Mouse (Mus musculus): ENCODE results near the gene Sms. TPM values are rescaled to one million over a fixed set of nuclear protein-coding genes. Genes with fewer than 3 reads are reported as not detected.

The Sms gene
- 27.6 and 28.8 TPM in 2 replicates for polyA plus RNA-seq (2015; fragmentation: Nextera tagmentation; extraction: Ambion mirVana)

DNA sequence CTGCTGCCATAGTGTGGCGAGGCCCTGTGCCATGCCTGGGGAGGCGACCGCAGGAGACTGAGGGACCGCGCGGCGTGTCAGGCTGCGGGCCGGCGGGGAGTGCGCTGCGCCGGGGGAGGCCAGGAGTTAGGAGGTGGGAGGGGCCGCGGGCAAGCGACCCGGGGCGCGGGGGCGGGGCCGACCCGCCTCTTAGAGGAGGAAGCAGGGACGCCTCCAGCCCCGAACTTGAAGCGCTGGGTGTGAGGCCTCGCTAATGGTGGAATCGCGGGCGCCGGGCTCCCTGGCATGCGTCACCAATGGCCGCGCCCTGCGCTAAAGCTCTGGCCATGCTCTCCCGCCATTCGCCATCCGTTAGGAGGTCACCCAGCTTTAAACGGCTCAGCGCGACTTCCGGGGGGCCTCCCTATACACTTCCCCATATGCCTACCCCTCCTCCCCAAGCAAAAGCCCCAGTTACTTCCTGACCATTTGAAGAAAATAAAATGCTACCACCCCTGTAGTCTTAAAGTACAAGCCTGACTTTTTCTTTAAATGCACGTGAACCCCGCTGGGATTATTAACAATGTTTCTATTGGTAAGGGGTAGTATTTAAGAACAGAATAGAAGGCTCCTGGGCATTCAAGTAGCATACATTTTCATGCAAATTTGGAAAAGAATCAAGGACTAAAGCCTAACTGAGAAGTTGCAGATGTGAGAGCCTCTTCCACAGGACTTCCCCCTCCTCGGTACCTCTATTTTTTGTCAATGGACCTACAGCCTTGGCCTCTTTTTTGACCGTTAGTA is at the start of gene Sms:
TSS of gene Sms (minus strand) at position 344 of the 783 bp plus-strand sequence.
- TF ChIP-seq CTCF (IDR thresholded peaks at IDR 0.05; ENCODE audit: low read depth), result no peak
- peak; percentile 83 for ATAC-seq
- H3K36me3 ChIP-seq (ENCODE audit: control insufficient read depth, insufficient read depth), result no peaks in the 10 kb centered on the region
- 19% methylated on average over 26 of the region's 45 CpGs for WGBS
- H3K4me1 ChIP-seq (replicated peaks; ENCODE audit: control insufficient read depth, insufficient read depth, low read length), result 0 out of 2 replicates have a peak, but pooled peaks cover 3% of the 10 kb centered on the region
- H3K27me3 ChIP-seq (replicated peaks; ENCODE audit: control insufficient read depth, insufficient read depth, low read length), result no peaks in the 10 kb centered on the region
- peak within 1 kb of the TSS; percentile 57 for H3K4me3 ChIP-seq (ENCODE audit: low read depth, low read length)
- H3K9ac ChIP-seq (ENCODE audit: low read depth, low read length), result peak within 1 kb of the TSS; percentile 46
- H3K4me2 ChIP-seq (replicated peaks; ENCODE audit: low read depth), result peak within 1 kb of the TSS; percentile 78
- H3K27ac ChIP-seq (ENCODE audit: low read depth, low read length), result peak within 1 kb of the TSS; percentile 21
- H3K9me3 ChIP-seq (ENCODE audit: control insufficient read depth), result no peaks in the 10 kb centered on the region

DNA sequence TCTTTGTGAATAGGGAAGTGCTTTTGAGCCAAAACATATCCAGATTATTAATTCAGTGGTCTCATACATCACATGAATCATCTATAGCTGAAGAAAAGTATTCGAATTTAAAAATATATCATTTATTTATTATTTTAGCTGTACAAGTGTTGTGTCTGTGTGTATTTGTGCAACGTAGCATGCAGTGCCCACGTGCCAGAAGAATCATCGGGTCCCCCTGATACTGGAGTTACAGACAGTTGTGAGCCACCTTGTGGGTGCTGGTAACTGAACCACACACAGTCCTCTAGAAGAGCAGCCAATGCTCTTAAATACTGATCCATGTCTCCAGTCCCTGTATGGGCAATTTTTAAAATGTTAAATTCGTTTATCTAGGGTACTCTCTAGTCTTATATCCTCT is 14.3 kb upstream of the Sms start:
- 55% methylated on average over 5 of the region's 5 CpGs for WGBS

GRCm38 (mm10) chrX:157504506-157504905 is 12.4 kb upstream of the Sms start:
- no peak for ATAC-seq
- Histone ChIP-seq H3K4me1 (replicated peaks; ENCODE audit: control insufficient read depth, insufficient read depth, low read length) (no peaks in the 10 kb centered on the region), H3K4me3 (ENCODE audit: low read depth, low read length) (no peak overlapping the region), H3K27me3 (replicated peaks; ENCODE audit: control insufficient read depth, insufficient read depth, low read length) (no peaks in the 10 kb centered on the region), H3K36me3 (ENCODE audit: control insufficient read depth, insufficient read depth) (no peaks in the 10 kb centered on the region), H3K9ac (ENCODE audit: low read depth, low read length) (no peak overlapping the region), H3K27ac (ENCODE audit: low read depth, low read length) (no peak overlapping the region), H3K4me2 (replicated peaks; ENCODE audit: low read depth) (no peak overlapping the region), H3K9me3 (ENCODE audit: control insufficient read depth) (no peaks in the 10 kb centered on the region)
- WGBS, result 44% methylated on average over 1 of the region's 1 CpGs
- TF ChIP-seq CTCF (IDR thresholded peaks at IDR 0.05; ENCODE audit: low read depth), result no peak

More for the DNA sequence above, 14.3 kb upstream of the Sms start:
- H3K4me2 ChIP-seq (replicated peaks; ENCODE audit: low read depth), result no peak overlapping the region
- H3K27me3 ChIP-seq (replicated peaks; ENCODE audit: control insufficient read depth, insufficient read depth, low read length), result no peaks in the 10 kb centered on the region
- no peak for TF ChIP-seq CTCF (IDR thresholded peaks at IDR 0.05; ENCODE audit: low read depth)
- H3K4me1 ChIP-seq (replicated peaks; ENCODE audit: control insufficient read depth, insufficient read depth, low read length), result no peaks in the 10 kb centered on the region
- H3K9ac ChIP-seq (ENCODE audit: low read depth, low read length), result no peak overlapping the region
- H3K36me3 ChIP-seq (ENCODE audit: control insufficient read depth, insufficient read depth), result no peaks in the 10 kb centered on the region
- H3K27ac ChIP-seq (ENCODE audit: low read depth, low read length), result no peak overlapping the region
- no peak for ATAC-seq
- H3K9me3 ChIP-seq (ENCODE audit: control insufficient read depth), result no peaks in the 10 kb centered on the region
- no peak overlapping the region for H3K4me3 ChIP-seq (ENCODE audit: low read depth, low read length)

GRCm38 (mm10) chrX:157501871-157502270 is 9.8 kb upstream of the Sms start:
- no peak overlapping the region for H3K4me2 ChIP-seq (replicated peaks; ENCODE audit: low read depth)
- H3K27me3 ChIP-seq (replicated peaks; ENCODE audit: control insufficient read depth, insufficient read depth, low read length), result no peaks in the 10 kb centered on the region
- no peak for ATAC-seq
- no peaks in the 10 kb centered on the region for H3K36me3 ChIP-seq (ENCODE audit: control insufficient read depth, insufficient read depth)
- no peak overlapping the region for H3K27ac ChIP-seq (ENCODE audit: low read depth, low read length)
- WGBS, result 73% methylated on average over 2 of the region's 2 CpGs
- H3K4me3 ChIP-seq (ENCODE audit: low read depth, low read length), result no peak overlapping the region
- no peak for TF ChIP-seq CTCF (IDR thresholded peaks at IDR 0.05; ENCODE audit: low read depth)
- H3K9ac ChIP-seq (ENCODE audit: low read depth, low read length), result no peak overlapping the region
- no peaks in the 10 kb centered on the region for H3K9me3 ChIP-seq (ENCODE audit: control insufficient read depth)
- H3K4me1 ChIP-seq (replicated peaks; ENCODE audit: control insufficient read depth, insufficient read depth, low read length), result no peaks in the 10 kb centered on the region

GRCm38 (mm10) chrX:157500004-157500403 is 7.9 kb upstream of the Sms start:
- Histone ChIP-seq H3K27ac (ENCODE audit: low read depth, low read length) (no peak overlapping the region), H3K4me2 (replicated peaks; ENCODE audit: low read depth) (no peak overlapping the region), H3K4me3 (ENCODE audit: low read depth, low read length) (no peak overlapping the region), H3K9ac (ENCODE audit: low read depth, low read length) (no peak overlapping the region), H3K36me3 (ENCODE audit: control insufficient read depth, insufficient read depth) (no peaks in the 10 kb centered on the region), H3K9me3 (ENCODE audit: control insufficient read depth) (no peaks in the 10 kb centered on the region), H3K4me1 (replicated peaks; ENCODE audit: control insufficient read depth, insufficient read depth, low read length) (no peaks in the 10 kb centered on the region), H3K27me3 (replicated peaks; ENCODE audit: control insufficient read depth, insufficient read depth, low read length) (no peaks in the 10 kb centered on the region)
- no peak for TF ChIP-seq CTCF (IDR thresholded peaks at IDR 0.05; ENCODE audit: low read depth)
- no peak for ATAC-seq
- 77% methylated on average over 8 of the region's 8 CpGs for WGBS

- ATAC-seq, result no peak
- Histone ChIP-seq H3K27ac (ENCODE audit: low read depth, low read length) (no peak overlapping the region), H3K36me3 (ENCODE audit: control insufficient read depth, insufficient read depth) (no peaks in the 10 kb centered on the region), H3K9ac (ENCODE audit: low read depth, low read length) (no peak overlapping the region), H3K4me3 (ENCODE audit: low read depth, low read length) (no peak overlapping the region), H3K4me2 (replicated peaks; ENCODE audit: low read depth) (no peak overlapping the region), H3K9me3 (ENCODE audit: control insufficient read depth) (no peaks in the 10 kb centered on the region), H3K4me1 (replicated peaks; ENCODE audit: control insufficient read depth, insufficient read depth, low read length) (0 out of 2 replicates have a peak, but pooled peaks cover 3% of the 10 kb centered on the region), H3K27me3 (replicated peaks; ENCODE audit: control insufficient read depth, insufficient read depth, low read length) (no peaks in the 10 kb centered on the region)
- TF ChIP-seq CTCF (IDR thresholded peaks at IDR 0.05; ENCODE audit: low read depth), result no peak
- WGBS, result 96% methylated on average over 4 of the region's 4 CpGs
These were observed 1.1 kb upstream of the Sms start for GRCm38 (mm10) chrX:157493159-157493558.

Measured in intestine, postnatal 0 days (tissue).